Mouse (Mus musculus) heart, adult 11 months (tissue): ENCODE results near the gene Igbp1.

Source experiments
- DNase-seq: peaks from one replicate; pipeline ENCODE4 v3.0.0; 2022

Igbp1 gene

DNA sequence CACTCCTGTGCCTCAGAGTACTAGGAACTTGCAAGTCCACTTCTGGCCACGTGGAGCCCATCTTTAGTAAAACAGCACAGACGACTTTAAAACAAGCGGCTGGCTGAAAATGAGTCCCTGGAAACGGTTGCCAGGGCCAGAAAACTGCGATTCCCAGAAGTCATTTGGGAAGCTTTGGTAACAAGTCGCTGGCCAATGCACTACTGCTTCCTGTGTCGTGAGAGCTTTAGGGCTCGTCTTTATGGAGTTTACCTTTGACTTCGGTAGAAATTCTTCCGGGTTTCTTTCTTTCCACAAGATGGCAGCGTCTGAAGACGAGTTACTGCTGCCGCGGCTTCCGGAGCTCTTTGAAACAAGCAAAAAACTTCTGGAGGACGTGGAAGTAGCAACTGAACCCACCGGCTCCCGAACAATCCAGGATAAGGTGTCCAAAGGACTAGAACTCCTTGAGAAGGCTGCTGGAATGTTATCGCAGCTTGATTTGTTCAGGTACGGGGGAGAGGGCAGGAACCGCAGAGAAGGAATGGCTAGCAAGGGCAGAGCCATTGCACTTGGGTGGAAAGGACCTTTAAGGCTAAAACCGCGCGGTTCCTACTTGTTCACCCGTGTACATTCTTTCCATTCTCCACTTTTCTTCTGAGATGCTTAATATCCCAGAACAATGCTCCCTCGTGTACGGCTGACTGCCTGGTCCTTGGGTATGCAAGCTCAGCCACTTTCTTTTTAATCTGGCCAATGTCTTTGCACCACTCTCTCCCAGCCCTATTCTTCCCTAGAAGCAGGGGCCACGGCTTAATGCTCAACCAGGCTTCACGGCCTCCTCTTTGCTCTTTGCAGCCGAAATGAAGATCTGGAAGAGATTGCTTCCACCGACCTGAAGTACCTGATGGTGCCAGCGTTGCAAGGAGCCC lies at the start of gene Igbp1:
Gene Igbp1, plus strand, starts transcription at position 224 of the 911 bp plus-strand sequence.
- peak; percentile 98 for DNase-seq

- DNase-seq, result peak; percentile 18
These were observed 26.0 kb upstream of the Igbp1 start for GRCm38 (mm10) chrX:100468047-100468446.

DNA sequence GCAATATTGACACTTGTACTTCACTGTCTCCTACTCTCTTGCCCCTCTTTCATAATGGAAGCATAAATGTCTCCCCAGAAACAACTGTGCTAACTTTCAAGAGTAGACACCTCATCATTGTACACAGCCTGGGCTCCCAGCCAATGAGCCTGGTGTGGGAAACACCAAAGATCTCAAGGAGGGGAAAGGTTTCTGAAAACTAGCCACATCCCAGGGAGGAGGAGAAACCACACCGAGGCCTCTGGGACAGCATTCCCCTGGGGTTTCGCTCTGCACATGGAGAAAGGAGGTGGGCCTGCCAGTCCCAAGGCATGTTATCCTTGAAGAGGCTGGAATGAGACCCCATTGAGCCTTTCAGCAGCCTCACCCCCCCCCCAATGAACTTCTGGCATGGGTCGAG lies 24.0 kb upstream of the Igbp1 start:
- DNase-seq, result peak; percentile 74

- peak; percentile 82 for DNase-seq
These were observed 22.6 kb upstream of the Igbp1 start for GRCm38 (mm10) chrX:100471491-100471890.

DNA sequence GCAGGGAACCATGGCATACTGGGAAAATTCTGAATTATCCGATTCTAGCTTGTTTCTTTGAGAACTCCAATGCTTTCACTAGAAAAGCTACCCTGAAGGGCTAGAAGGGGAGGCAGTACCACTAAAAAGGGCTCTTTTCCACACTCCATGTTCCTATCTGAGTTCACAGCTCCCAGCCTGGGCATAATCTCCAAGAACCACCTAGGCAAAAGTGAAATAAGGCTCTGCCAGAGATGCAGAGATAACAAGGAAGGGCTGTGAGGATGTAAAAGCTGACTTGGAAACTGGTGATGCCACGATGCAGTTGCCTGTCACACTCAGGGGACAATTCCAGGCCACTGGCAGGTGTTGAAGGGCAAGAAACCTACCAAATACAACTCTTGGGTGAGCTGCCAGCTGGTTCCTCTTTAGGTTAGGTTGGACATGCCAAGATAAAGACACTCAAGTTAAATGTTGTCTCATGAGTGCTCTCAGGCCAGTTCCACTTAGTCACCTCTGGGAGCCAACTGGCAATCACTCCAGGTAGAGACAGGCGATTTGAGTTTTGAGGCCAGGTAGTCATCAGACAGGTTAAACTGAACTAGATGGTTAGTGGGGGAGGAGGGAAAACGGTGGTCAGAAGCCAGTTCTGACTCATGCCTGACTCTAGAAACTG lies 18.4 kb upstream of the Igbp1 start:
- peak; percentile 86 for DNase-seq

GRCm38 (mm10) chrX:100480317-100480716 lies 13.8 kb upstream of the Igbp1 start:
- peak; percentile 94 for DNase-seq

DNA sequence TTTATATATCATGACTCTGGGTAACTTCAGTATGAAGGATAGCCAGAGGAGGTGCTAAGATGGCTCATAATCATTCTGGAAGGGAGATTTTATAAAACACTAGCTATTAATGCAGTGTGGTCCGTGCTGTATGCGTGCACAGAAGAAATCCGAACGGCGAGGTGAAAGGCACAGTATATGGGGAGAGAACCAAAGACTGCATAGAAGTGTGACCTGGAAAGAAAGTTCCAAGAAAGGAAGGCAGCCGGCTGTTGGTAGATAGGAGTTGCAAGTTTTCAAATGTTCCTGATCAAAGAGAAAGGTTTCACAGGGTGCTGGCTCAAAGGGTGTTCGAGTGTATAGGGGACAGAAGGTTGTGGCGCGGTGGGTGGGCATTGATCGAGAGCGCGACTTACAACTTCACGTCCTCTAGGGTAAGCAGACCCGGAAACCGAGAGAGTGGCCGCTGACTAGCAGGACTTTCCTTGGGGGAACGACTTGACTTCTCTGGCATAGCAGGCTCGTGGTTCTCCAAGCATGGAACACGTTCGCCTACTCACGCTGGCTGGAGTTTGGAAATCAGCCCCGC lies 507 bp upstream of the Igbp1 start:
- DNase-seq, result no peak

DNA sequence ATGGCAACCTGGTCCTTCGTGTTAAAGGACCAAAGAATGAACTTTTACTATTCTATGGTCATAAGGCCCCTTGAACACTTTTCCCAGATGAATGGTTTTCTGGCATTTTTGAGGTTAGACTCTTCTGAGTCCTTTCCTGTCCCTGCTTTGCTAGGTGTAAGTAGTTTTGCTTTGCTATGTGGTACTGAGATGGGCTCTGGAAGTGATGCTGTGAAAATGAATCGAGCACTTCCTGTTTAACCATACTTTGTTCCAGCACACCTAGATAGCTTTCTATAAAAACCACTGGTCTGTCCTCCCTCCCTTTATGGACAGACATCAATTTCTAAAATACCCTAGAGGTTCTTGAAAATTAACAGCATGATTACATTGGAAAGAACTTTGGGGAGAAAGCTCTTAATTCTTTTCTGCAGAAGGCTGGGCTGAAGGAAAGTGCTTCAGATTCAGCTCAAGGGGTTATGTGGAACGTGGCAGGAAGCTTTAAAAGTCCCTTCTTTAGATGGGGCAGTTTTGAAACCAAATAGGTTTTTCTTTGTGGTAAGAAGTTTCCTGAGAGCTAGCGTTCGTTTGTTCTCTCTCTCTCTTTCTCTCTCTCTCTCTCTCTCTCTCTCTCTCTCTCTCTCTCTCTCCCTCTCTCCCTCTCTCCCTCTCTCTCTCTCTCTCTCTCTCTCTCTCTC lies 10.2 kb downstream of the Igbp1 start:
- no peak for DNase-seq

DNA sequence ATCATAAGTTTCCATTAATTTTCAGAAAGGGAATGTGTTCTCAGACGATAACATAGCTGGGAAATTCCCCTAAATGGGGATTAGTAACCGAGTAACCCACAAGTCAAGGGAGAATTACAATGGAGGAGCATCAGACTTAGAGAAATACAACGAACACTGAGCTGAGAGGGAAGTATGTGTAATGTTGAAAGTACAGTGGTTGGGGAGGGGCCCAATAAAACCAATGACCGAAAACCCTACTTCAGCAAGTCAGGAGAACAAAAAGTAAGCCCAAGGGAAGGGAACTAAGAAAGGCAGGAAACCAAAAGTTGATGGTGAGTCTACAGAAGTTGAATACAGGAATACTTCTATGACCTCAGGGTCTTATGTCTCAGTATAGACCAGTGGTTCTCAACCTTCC lies 14.1 kb downstream of the Igbp1 start:
- no peak for DNase-seq

- no peak for DNase-seq
These were observed 15.8 kb downstream of the Igbp1 start for GRCm38 (mm10) chrX:100509921-100510320.

DNA sequence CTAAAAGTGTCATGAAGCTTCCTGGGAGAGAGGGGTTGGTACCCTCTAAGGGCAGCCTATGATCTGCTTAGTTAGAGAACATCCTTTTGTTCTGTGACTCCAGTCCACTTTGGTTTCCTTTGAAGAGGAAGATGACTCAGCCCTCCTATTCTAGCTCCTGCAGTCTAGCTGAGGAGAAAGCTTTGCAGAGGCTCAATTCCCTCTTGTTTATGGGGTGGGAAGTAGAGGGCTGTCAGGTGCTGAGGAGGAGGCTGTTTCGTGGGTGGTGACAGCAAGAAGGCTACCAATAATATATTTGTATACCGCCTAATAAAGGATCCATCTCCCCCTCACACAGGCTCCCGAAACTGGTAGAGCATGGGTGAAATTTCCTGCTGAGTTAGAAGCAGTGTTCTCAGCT lies 22.6 kb downstream of the Igbp1 start:
- no peak for DNase-seq

GRCm38 (mm10) chrX:100517626-100518025 lies 23.5 kb downstream of the Igbp1 start:
- DNase-seq, result no peak

GRCm38 (mm10) chrX:100518532-100518931 lies 24.4 kb downstream of the Igbp1 start:
- no peak for DNase-seq

GRCm38 (mm10) chrX:100524471-100524870 lies 30.4 kb downstream of the Igbp1 start, which contains the start of gene Dgat2l6:
Gene Dgat2l6 (plus strand): TSS chrX:100524838.
- DNase-seq, result no peak

- DNase-seq, result no peak
These were observed 61.9 kb downstream of the Igbp1 start for GRCm38 (mm10) chrX:100556026-100556425.

GRCm38 (mm10) chrX:100565696-100566095 lies 71.6 kb downstream of the Igbp1 start:
- no peak for DNase-seq
